Mouse (Mus musculus) retina, embryonic 14.5 days (tissue): ENCODE measurements at regions not wholly inside any gene's neighbourhood (a gene's known extent, or its start where the extent isn't known, plus 50 kb on each side); places are given as distances from the start of the nearest gene placed in this dataset.
A peak's percentile ranks its signal among the peaks of the same experiment; 100 is the strongest.

Experiments used
- DNase-seq: peaks from one replicate; pipeline ENCODE4 v3.0.0-alpha.2; 2015; ENCODE audit warnings: low spot score

GRCm38 (mm10) chrX:13014051-13014450, 57.2 kb upstream of the Usp9x start:
- no peak for DNase-seq

- no peak for DNase-seq
Measured at GRCm38 (mm10) chrX:13013086-13013485, 58.2 kb upstream of the Usp9x start.

DNA sequence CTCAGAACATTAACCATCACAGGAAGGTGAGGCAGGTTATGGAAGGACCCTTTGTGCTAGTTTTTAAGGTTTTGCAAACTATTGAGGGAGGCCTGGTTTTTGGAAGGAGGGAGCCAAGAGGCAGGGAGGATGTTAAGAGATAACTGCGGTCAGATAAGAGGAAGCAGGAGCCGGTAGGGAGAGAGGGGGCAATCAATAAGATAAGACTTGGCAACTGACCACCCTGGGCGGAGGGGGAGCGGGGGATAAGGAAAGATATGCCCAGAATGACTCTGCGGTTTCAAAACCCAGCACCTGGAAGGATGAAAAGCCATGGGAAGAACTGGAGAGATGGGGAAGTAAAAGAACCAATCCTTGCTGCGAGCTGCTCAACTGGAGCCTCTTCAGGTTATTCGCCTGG, 80.5 kb upstream of the Usp9x start:
- DNase-seq: no peak

DNA sequence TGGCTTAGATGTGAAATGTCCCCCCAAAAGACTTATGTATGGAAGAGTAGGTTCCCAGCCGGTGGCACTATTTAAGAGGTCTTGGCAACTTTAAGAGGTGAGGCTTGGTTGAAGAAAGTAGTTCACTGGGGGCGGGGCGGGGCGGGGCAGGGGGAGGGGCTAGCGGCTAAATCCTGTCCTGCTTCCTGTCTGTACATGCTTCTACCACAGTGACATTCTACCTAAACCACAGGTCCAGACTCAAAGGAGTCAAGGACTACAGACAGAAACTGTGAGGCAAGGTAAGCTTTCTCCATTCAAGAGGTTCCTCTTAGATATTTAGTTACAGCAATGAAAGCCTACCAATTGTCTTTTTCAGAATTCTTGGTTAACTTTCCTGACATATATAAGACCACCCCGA, 93.6 kb upstream of the Usp9x start:
- DNase-seq: no peak

- DNase-seq: no peak
Measured at GRCm38 (mm10) chrX:12968979-12969746, 102.1 kb upstream of the Usp9x start.

GRCm38 (mm10) chrX:12959467-12960314, 111.6 kb upstream of the Usp9x start:
- no peak for DNase-seq

DNA sequence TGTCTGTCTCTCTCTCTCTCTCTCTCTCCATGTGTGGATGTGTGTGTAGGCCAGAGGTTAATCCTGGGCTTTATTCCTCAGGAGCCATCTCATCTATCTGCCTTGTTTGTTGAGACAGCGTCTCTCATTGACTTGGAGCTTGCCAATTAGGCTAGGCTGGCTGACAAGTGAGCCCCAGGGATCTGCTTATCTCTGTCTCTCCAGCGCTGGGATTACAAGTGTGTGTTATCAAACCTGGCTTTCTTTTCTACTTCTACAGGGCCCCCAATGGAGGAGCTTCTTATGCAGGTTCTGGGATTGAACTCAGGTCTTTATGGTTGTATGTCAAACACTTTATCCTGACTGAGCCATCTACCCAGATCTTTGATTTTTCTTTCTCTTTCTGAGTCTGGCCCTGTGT, 112.4 kb upstream of the Usp9x start:
- DNase-seq: no peak

- no peak for DNase-seq
Measured at GRCm38 (mm10) chrX:12950928-12951660, 120.2 kb upstream of the Usp9x start.

- no peak for DNase-seq
Measured at GRCm38 (mm10) chrX:12942451-12942850, 128.8 kb upstream of the Usp9x start.

GRCm38 (mm10) chrX:12936406-12937172, 134.7 kb upstream of the Usp9x start:
- DNase-seq: peak; percentile 41

GRCm38 (mm10) chrX:12933294-12933807, 137.9 kb upstream of the Usp9x start:
- no peak for DNase-seq

DNA sequence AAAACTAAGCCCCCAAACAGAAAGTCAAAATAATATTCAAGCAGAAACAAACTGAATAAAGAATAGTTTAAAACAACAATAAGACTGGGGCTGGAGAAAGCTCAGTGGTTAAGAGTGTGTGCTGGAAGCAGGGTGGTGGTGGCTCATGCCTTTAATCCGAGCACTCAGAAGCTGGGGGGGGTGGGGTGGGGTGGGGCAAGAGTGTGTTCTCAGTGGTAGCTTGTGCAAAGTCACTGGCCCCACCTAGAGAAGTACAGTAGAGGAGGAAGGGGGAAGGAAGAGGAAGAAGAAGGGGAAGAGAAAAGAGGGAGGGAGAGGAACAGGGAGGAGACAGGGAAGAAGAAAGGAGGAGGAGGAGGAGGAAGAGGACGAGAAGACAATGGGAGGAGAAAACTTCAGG, 141.1 kb upstream of the Usp9x start:
- no peak for DNase-seq

DNA sequence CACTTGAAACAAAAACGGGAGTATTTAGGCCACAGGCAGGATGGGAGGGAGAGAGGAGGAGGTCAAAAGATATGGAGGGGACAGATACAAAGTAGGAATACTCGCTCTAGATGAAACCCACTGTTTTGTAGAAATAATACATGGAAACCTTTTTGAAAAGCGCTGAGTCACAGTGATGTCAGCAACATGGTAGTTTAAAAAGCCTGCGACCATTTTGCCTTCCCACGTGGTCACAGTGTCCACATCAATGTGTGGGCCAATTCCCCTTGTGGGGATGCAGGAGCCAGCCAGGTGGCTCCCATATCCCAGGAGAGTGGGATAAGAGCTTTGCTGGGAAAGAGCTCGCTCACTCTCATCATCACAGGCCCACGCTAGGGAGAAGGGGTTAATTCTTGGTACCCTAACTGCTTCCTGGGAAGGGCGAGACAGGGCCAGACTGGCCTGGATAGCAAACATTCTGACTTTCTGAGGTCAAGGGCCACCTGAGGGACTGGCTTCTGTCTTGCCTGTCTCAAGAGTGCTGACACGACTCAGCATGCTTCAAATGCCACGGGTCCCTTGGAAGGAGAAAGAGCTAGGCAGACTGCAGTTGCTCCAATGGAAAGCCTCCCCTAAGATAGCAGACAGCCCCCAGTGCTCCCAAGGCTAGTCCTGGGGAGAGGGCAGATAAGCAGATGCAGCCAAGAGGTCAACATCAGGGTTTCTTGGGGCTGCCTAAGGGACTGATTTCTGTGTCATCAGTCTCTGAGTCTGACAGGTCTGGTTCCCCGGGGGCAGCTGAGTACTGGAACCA, 143.3 kb upstream of the Usp9x start:
- no peak for DNase-seq

DNA sequence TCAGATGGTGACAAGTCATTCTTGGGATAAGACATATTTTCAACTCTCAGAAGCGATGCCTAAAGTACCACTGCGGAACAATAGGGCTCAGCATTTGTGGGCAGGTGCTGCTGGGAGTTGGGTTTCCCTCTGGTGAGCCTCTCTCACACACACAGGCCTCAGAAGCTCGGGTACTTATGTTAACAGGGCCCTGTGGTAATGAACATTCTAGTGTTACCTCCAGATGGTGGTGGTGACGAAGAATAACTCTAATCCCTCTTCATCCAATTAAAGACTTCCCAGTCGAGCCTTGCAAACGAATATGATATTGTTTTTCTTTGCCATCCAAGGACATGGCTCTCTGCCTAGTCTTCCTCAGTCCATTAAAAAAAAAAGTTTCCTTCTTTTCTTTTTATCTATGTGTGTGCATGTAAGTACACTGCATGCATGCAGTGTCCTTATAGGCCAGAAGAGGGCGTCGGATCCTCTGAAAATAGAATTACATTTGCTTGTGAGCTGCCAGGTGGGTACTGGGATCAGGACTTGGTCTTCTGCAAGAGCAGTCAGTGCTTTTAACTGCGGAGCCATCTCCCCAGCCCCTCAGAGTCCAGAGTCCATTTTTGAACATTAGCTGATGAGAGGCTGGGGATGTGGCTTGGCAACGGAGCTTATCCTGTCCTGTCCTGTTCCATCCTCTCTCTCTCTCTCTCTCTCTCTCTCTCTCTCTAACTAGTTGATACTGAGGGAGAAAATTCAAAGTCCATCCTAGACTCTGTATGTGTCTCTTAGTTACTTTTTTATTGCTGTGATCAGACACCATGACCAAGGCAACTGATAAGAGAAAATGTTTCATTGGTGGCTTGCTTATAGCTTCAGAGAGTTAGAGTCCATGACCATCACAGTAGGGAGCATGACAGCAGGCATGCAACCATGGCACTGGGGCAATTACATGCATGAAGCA, 146.3 kb upstream of the Usp9x start:
- no peak for DNase-seq

DNA sequence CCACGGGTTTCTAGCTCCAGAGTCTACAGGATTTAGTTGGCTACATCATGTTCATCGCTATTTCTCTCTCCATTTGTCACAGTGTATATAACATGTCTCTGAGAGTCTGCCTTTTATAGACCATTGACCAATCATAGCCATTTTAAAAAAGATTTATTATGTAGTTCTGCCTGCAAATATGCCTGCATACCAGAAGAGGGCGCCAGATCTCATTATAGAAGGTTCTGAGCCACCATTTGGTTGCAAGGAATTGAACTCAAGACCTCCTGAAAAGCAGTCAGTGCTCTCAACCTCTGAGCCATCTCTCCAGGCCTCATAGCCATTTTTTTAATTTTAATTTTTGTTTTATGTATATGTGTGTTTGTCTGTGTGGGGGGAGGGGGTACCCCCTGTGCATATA, 151.7 kb upstream of the Usp9x start:
- no peak for DNase-seq

DNA sequence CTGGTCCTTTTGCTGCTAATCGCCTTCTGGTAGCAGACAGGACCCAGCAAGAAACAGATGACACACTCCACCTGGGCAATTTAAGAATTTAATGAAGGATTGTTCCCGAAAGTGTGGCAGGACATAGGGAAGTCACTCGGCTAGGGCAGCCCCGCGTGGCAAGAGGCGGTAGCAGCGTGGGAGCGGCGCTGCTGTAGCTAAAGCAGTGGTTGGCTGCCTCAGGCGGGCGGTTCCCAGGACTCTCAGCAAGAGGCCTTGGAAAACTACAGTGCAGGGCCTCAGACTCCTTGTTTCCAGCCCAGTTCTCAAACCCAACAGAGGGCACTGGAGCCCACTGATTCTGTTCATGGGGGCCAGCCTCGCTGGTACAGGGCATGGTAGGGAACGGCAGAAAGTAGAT, 154.2 kb upstream of the Usp9x start:
- peak; percentile 43 for DNase-seq

- DNase-seq: no peak
Measured at GRCm38 (mm10) chrX:12916684-12917083, 154.6 kb upstream of the Usp9x start.

- DNase-seq: no peak
Measured at GRCm38 (mm10) chrX:12900256-12900655, 138.4 kb upstream of the Med14 start.

- DNase-seq: no peak
Measured at GRCm38 (mm10) chrX:12891468-12891867, 129.6 kb upstream of the Med14 start.

- no peak for DNase-seq
Measured at GRCm38 (mm10) chrX:12889482-12889808, 127.6 kb upstream of the Med14 start.
